Mouse (Mus musculus) R1 (cell line): ENCODE measurements around the gene Cfap77.

ENCODE experiments used
- DNase-seq: peaks from one replicate; pipeline ENCODE4 v3.0.0-alpha.2; 2018; ENCODE audit warnings: low read depth, low spot score

The Cfap77 gene

GRCm38 (mm10) chr2:28907691-28908388 is 147.0 kb downstream of the Cfap77 start:
- DNase-seq: peak; percentile 40

GRCm38 (mm10) chr2:28905561-28905960 is 149.3 kb downstream of the Cfap77 start:
- no peak for DNase-seq

- no peak for DNase-seq
Observed at GRCm38 (mm10) chr2:28904786-28905185, 150.1 kb downstream of the Cfap77 start.

GRCm38 (mm10) chr2:28903871-28904270 is 151.0 kb downstream of the Cfap77 start:
- DNase-seq: no peak

DNA sequence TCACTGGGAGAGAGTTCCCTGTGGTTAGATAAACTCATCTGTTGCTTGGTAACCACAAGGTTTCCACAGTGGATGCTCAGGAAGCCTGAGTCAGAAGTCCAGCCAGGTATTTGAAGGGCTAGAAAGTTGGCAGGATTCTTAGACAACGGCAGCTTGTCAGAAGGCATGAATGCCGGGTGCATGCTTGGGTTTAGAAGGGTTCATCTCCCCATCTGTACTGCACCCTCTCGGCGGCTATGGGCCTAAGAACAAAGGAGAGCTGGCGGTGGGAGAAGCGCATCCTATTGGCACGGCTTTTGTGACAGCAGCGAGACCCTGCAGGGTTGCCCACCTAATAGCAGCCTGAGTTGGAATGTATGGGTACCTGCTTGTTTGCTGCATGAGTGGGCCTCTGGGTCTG is 152.6 kb downstream of the Cfap77 start:
- DNase-seq: no peak

DNA sequence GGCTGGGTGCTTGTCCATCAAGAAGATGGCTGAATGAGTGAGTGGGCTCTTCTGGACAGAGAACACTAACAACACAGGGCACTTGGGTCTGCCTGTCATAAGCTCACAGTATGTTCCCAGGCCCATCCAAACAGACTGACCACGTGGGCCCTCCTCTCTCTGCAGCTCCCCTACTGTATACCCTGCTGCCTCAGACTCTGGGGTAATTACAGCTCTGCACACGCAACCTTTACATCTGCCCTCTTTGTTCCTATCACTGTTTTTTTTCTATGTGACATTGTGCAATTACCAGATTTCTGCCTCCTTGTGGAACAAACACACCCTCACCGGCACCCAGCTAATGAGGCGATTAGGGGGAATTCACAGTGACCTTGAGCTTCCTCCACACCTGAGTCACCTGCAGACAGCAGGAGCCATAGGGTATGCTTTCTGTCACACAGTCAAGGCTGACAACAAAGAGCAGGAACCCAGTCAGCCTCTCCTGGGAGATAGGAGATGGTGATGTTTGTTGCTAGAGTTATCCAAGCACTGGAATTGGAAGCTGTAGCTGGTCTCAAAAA is 157.4 kb downstream of the Cfap77 start:
- DNase-seq: no peak

GRCm38 (mm10) chr2:28895876-28896275 is 159.0 kb downstream of the Cfap77 start:
- DNase-seq: no peak

DNA sequence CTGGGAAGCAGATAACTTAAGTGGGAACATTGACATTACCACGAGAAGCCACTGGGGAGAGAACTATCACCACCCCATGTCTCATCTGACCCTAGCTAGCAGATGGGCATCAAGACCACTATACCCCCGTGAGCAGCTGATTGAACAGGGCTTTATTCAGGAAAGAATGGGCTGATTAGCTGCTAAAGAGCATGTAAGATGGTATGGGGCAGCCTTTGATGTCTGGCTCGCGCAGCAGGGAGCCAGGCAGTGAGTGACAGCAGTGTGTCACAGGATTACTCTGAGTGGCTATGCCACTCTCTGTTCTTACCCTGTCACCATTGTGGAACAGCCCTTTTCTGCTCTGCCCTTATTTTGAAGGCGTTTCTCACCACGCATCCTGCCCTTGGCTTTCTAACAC is 161.3 kb downstream of the Cfap77 start:
- DNase-seq: no peak

- no peak for DNase-seq
Observed at GRCm38 (mm10) chr2:28892796-28893195, 162.1 kb downstream of the Cfap77 start.

DNA sequence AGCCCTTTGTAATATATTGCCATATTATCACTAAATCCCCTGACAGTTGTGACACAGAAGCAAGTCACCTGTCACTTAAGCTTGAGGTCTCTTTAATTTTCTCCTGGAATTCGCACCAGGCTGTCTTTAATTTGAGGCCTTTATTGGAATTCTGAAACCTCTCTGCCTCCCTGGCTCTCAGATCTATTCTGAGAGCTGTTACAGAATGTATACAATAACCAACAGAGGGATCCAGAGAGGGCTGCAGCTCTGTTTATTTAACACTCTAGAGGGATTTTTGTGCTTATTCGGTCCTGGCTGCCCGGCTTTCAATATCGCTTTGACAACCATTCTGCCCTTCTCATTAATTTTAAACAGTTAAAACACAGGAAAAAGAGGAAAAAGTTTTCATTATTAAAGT is 170.0 kb downstream of the Cfap77 start:
- no peak for DNase-seq

DNA sequence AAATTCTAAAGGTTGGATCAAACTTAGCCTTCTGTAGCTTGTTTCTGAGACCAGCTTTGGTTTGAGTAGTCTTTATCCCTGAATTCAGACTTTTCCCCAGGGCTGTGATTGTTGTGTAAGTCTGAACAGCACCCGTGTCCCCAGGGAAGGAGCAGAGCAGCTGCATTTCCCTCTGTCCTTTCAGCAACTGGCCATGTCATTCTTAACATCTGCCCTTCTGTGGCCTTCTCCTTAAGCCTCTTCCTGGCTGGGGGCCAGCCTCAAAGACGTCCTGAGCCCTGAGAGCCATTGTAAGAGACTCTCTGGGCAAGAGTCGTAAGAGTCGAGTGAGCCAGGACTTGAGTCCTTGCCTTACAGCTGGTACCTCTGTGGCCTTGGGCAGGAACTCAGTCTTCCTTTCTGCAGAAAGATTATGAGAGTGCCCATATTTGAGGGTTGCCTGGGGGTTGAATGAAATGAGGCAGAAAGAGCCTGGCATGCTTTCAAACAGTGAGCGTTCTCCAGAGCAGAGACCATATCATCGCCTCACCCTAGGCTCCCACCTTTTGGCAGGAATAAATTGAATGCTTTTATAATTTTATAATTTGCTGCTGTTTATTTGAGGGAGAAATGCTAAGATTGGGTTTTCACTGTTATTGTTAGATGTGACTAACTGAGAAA is 171.9 kb downstream of the Cfap77 start:
- no peak for DNase-seq

DNA sequence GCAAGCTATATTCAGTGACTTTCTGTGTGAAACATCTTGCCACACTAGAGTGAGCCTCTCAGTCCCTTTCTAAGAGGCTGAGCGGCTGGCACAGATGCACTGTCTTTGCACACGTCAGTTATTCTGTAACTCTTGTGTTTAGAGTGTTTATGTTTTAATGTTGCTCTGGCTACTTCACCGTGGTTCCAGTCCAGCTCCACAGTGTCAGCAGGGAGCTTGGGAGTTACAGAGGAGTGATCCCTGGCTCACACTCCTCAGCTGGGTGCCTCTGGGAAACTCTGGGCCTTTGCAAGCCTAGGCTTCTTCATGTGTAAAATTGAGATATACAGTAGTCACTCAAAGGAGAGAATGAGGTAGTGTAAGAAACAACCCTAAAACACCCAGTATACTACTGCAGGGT is 172.8 kb downstream of the Cfap77 start:
- no peak for DNase-seq

DNA sequence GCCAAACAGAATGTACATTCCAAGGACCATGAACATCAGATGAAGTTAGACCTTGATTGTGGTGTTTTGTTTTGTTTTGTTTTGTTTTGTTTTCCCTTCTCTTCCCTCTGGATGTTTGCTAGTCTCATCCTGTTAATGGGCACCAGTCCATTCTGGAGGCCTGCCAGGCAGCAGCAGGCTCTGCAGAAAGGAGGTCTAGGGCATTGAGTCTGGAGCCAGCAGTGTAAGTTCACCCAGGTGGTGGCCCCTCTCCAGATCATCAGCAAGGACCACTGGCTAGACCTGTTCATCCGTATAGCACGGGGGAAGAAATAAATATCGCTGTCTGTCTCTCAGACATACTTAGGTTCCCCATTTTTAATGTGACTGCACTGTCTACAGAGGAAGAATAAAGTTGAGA is 173.6 kb downstream of the Cfap77 start:
- no peak for DNase-seq
